Mouse (Mus musculus) forebrain, embryonic 12.5 days (tissue): ENCODE measurements around the gene Tead4. TPM values are rescaled to one million over a fixed set of nuclear protein-coding genes. Genes with fewer than 3 reads are reported as not detected.

Source experiments
- ATAC-seq: fragments of 200-750 bp; cut with Nextera tagmentation; 2 replicates; pipeline ENCODE4 v1.8.0; 2017; ENCODE audit warnings: moderate TSS enrichment; ENCODE audit not compliant: low FRiP score
- H3K27ac ChIP-seq: fragments of 300-500 bp; sonication (generic); 2 replicates; pipeline ENCODE4 v1.5.1; 2016; ENCODE audit warnings: mild to moderate bottlenecking
- H3K27me3 ChIP-seq: fragments of 300-500 bp; sonication (generic); 2 replicates; pipeline ENCODE4 v1.6.1; 2016; ENCODE audit warnings: mild to moderate bottlenecking
- H3K36me3 ChIP-seq: fragments of 300-500 bp; sonication (generic); replicated peaks from 2 replicates; pipeline ENCODE4 v1.6.1; 2016; ENCODE audit warnings: mild to moderate bottlenecking
- H3K4me1 ChIP-seq: fragments of 300-500 bp; sonication (generic); 2 replicates; pipeline ENCODE4 v1.6.1; 2016
- H3K4me2 ChIP-seq: fragments of 300-500 bp; sonication (generic); 2 replicates; pipeline ENCODE4 v1.6.1; 2016; ENCODE audit warnings: mild to moderate bottlenecking, moderate library complexity
- H3K4me3 ChIP-seq: fragments of 300-500 bp; sonication (generic); replicated peaks from 2 replicates; pipeline ENCODE4 v1.5.1; 2016; ENCODE audit warnings: mild to moderate bottlenecking
- H3K9ac ChIP-seq: fragments of 300-500 bp; sonication (generic); 2 replicates; pipeline ENCODE4 v1.6.1; 2016; ENCODE audit warnings: mild to moderate bottlenecking
- H3K9me3 ChIP-seq: fragments of 300-500 bp; sonication (generic); 2 replicates; pipeline ENCODE4 v1.6.1; 2016
- WGBS: fragments of 180-500 bp; shearing (Covaris S2); methylation state at CpG from one replicate; pipeline ENCODE4 v1.1.7; 2016; 5-methylcytosine and 5-hydroxymethylcytosine counted together
- polyA plus RNA-seq: library from polyadenylated mRNA; unstranded; fragments of >200 nt; fragmentation: Nextera tagmentation; extraction: Ambion mirVana; gene quantifications from 2 replicates; pipeline ENCODE4 v1.2.1, GENCODE M21; 2016

The Tead4 gene
- polyA plus RNA-seq, 1 experiment from 2014 or later = 0.88 TPM

DNA sequence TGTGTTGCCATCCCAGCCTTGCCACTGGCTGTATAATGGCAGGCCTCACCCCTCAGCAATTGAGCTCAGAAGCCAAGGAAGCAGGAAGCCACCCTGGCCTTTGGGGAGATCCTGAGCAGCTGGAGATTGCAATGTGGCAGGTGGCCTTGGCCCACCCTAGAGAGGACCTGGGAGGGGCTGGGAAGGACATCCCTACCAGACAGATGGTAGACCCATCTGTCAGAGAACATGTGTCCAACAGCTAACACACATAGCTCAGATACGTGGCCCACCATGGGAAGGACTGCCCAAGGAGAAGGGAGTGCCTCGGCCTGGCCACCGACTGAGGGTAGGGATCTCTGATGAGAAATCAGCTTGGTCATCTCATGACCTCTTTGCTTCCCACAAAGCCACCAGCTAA lies 41.4 kb downstream of the Tead4 start:
- ATAC-seq = no peak
- Histone ChIP-seq H3K27me3 (no peaks in the 10 kb centered on the region), H3K27ac (no peak overlapping the region), H3K9me3 (no peaks in the 10 kb centered on the region), H3K4me2 (no peak overlapping the region), H3K4me1 (no peaks in the 10 kb centered on the region), H3K36me3 (no peaks in the 10 kb centered on the region), H3K4me3 (no peak overlapping the region), H3K9ac (no peak overlapping the region)
- WGBS = 98% methylated on average over 3 of the region's 3 CpGs

DNA sequence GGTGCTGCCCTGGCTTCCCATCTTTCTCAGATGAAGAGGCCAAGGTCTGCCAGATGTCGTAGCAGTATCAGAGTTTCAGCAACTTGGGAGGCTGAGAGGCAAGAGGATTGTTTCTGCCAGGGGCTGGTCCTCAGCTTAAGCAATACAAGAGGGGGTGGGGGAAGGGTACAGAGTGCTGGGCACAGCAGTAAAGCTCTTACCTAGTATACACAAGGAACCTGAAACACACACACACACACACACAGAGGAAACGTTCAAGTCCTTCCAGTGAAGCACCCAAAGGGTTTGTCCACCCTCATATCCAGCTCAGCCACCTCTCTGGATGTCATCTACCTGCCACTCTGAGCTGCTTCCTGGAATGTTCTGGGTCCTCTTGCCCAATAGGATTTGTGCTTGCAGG lies 44.7 kb downstream of the Tead4 start:
- no peaks in the 10 kb centered on the region for H3K9me3 ChIP-seq

DNA sequence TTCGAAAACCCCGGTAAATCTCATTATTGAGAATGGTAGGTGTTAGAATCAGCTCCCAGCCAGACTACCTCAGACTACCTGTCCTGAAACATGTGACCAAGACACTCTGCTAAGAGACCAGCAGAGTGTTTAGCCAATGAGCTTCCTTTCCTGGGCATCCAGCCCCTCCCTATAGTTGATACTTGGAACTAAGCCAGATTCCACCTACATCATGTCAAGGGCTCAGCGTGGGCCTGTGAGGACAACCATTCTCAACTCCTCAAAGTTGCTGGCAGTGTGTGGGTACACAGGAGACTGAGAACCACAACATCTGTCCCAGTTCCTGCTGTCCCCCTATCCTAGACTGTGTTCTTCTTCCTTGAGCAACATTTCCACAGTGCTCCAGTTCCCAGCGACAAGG lies 45.3 kb downstream of the Tead4 start:
- 79% methylated on average over 4 of the region's 4 CpGs for WGBS
- no peak for ATAC-seq
- Histone ChIP-seq H3K9ac (no peak overlapping the region), H3K36me3 (no peaks in the 10 kb centered on the region), H3K4me3 (no peak overlapping the region), H3K9me3 (no peaks in the 10 kb centered on the region), H3K27ac (no peak overlapping the region), H3K4me1 (no peaks in the 10 kb centered on the region), H3K27me3 (no peaks in the 10 kb centered on the region), H3K4me2 (no peak overlapping the region)

More for the DNA sequence above, 44.7 kb downstream of the Tead4 start:
- ATAC-seq = no peak
- Histone ChIP-seq H3K4me1 (no peaks in the 10 kb centered on the region), H3K4me2 (no peak overlapping the region), H3K27ac (no peak overlapping the region), H3K9ac (no peak overlapping the region), H3K36me3 (no peaks in the 10 kb centered on the region), H3K27me3 (no peaks in the 10 kb centered on the region), H3K4me3 (no peak overlapping the region)
- 65% methylated on average over 2 of the region's 2 CpGs for WGBS

DNA sequence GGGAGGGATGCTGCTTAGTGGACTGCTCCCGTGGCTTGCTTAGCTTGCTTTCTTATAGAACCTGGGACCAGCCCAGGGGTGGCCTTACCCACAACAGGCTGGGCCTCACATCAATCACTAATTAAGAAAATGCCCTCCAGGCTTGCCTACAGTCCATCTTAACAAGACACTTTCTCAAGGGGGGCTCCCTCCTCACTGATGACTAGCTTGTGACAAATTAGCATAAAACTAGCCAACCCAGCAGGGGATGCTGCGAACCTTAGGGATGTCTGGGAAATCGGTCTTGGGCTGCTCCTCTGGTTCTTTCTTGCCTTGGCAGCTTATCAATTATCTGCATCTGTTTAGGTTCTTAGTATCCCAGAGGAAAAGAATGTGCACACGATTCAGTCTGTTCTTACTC lies 46.1 kb downstream of the Tead4 start:
- Histone ChIP-seq H3K9me3 (no peaks in the 10 kb centered on the region), H3K9ac (no peak overlapping the region), H3K27me3 (no peaks in the 10 kb centered on the region), H3K4me2 (no peak overlapping the region), H3K27ac (no peak overlapping the region), H3K4me3 (no peak overlapping the region), H3K36me3 (no peaks in the 10 kb centered on the region), H3K4me1 (no peaks in the 10 kb centered on the region)
- ATAC-seq = no peak
- 37% methylated on average over 4 of the region's 4 CpGs for WGBS

DNA sequence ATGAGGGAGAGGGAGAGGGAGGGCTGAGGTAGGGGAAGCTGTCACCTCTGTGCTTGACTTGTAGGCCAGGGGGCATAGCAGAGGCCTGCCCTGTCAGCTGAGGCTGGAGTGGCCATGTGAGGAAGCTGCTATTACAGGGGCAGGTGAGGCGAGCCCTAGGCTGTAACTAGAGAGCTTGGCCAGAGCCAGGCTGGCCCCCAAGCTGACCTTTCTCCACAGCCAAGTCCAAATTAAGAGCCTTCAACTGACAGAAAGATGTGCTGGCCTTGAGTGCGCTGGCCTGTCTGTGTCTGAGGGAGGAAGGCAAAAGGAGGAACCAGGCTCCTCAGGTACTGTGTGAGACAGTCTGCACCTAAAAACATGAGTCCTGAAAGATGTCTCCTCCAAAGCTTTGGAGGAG lies 47.5 kb downstream of the Tead4 start:
- H3K27me3 ChIP-seq = no peaks in the 10 kb centered on the region
- H3K36me3 ChIP-seq = no peaks in the 10 kb centered on the region
- no peak overlapping the region for H3K4me2 ChIP-seq
- WGBS = 93% methylated on average over 2 of the region's 2 CpGs
- no peaks in the 10 kb centered on the region for H3K4me1 ChIP-seq
- no peak overlapping the region for H3K4me3 ChIP-seq
- H3K9me3 ChIP-seq = no peaks in the 10 kb centered on the region
- no peak overlapping the region for H3K9ac ChIP-seq
- ATAC-seq = no peak
- H3K27ac ChIP-seq = no peak overlapping the region

DNA sequence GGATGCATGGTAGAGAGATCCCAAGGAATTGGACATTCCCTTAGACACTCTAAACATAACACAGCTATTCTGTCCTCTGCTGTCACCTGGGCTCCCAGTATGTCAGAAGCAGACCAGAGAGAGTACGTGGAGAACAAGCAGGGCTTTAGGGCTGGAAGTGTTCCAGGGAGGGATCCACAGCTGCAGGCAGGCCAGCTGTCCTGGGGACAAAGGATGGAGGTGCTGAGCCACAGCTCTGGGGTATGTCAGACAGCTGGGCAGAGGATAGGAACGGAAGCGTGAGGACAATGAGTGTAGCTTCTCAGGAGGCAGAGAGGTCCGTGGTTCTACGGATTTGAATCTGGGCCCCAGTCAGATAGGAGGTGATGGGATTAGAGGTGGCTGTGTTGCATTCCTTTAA lies 50.0 kb downstream of the Tead4 start:
- no peaks in the 10 kb centered on the region for H3K4me1 ChIP-seq
- no peaks in the 10 kb centered on the region for H3K27me3 ChIP-seq
- H3K36me3 ChIP-seq = no peaks in the 10 kb centered on the region
- no peak overlapping the region for H3K9ac ChIP-seq
- H3K27ac ChIP-seq = no peak overlapping the region
- WGBS = 84% methylated on average over 5 of the region's 5 CpGs
- H3K4me2 ChIP-seq = no peak overlapping the region
- no peak for ATAC-seq
- no peaks in the 10 kb centered on the region for H3K9me3 ChIP-seq
- H3K4me3 ChIP-seq = no peak overlapping the region

DNA sequence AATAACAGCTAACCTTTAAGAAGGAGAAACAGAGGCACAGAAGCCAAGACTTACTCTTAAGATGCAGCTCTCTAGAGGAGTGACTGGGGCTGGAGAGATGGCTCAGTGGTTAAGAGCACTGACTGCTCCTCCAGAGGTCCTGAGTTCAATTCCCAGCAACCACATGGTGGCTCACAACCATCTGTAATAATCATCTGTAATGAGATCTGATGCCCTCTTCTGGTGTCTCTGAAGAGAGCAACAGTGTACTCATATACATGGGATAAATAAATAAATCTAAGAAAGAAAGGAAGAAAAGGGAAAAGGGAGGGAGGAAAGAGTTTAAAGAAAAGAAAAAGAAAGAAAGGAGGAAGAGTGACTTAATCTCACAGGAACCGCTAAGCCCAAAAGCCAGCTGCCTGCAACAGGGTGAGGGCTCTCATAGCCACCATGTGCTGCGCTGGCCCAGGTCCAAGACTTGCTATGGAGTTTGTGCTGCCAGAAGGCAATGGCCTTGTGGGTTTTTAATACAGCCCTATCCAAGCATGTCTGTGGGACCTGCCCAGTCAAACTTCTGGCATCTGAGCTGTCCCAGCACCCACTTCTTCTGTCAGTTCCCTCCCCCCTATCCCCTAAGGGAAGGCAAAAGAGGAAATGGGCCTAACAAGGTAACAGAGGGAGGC lies 63.4 kb downstream of the Tead4 start:
- 86% methylated on average over 2 of the region's 2 CpGs for WGBS
- Histone ChIP-seq H3K36me3 (no peaks in the 10 kb centered on the region), H3K9ac (no peak overlapping the region), H3K9me3 (no peaks in the 10 kb centered on the region), H3K4me2 (no peak overlapping the region), H3K27me3 (no peaks in the 10 kb centered on the region), H3K4me1 (no peaks in the 10 kb centered on the region), H3K4me3 (no peak overlapping the region), H3K27ac (no peak overlapping the region)
- no peak for ATAC-seq

DNA sequence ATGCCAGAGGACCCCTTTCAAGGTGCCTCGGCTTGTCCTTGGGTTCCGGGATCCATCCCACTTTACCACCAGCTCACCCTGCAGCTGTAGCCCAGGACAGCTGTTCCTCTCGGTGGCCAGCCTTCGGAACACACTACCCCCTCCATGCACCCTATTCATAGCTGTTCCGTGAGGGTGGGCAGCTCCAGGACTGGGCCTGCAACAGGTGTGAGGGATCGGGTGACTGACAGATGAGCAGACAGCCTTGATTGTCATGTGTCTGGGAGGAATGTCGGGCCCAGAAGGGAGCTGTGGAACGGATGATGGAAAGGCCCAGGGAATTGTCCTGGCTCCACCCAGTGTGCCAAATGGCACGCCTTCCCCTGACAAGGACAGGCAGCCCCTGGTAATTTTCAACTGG lies 64.0 kb downstream of the Tead4 start:
- Histone ChIP-seq H3K9ac (no peak overlapping the region), H3K27me3 (no peaks in the 10 kb centered on the region), H3K4me3 (no peak overlapping the region), H3K36me3 (no peaks in the 10 kb centered on the region), H3K9me3 (no peaks in the 10 kb centered on the region), H3K4me1 (no peaks in the 10 kb centered on the region), H3K4me2 (no peak overlapping the region), H3K27ac (no peak overlapping the region)
- ATAC-seq = no peak
- 78% methylated on average over 9 of the region's 9 CpGs for WGBS

DNA sequence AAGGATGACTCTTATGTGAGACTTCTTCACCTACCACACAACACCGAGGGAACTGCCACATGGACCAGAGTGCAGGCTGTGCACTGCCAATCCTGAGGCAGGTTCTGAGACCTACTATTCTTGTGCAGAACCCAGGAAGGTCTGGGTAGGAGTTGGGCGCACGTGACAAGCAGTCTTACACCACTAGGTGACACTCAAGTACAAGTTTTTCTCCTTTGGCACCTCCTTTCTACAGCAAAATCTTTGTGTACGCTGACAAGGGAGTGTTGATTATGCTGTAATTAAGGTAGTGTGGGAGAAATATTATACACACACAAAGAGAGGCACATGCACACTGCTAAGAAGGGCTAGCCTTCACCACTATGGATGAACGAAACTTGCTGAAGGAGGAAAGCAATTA lies 66.4 kb downstream of the Tead4 start:
- H3K4me3 ChIP-seq = no peak overlapping the region
- no peak overlapping the region for H3K9ac ChIP-seq
- H3K27me3 ChIP-seq = no peaks in the 10 kb centered on the region
- 27% methylated on average over 5 of the region's 5 CpGs for WGBS
- H3K4me2 ChIP-seq = no peak overlapping the region
- no peaks in the 10 kb centered on the region for H3K4me1 ChIP-seq
- no peak overlapping the region for H3K27ac ChIP-seq
- H3K9me3 ChIP-seq = no peaks in the 10 kb centered on the region
- peak; percentile 55; the same call in 1 of the 2 replicates for ATAC-seq
- H3K36me3 ChIP-seq = no peaks in the 10 kb centered on the region

DNA sequence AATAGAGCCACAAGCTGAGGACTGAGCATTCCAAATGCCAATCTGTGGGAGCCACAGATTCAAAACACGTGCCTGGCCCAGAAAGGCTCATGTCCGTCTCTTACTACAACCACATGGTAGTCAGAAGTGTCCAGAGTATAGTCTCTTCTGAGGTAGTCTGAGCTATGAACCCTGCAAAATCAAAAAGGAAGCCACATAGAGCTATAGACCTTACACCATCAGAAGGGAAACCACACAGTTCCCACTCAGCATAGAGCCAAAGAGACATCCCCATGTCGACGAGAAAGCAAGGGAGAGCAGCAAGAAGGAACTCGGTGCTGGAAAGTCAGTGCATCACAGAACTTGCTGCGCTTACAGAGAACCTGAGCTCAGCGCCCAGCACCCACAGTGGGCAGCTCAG lies 68.4 kb downstream of the Tead4 start:
- no peaks in the 10 kb centered on the region for H3K27me3 ChIP-seq
- H3K4me1 ChIP-seq = no peaks in the 10 kb centered on the region
- no peak overlapping the region for H3K27ac ChIP-seq
- H3K4me2 ChIP-seq = no peak overlapping the region
- H3K4me3 ChIP-seq = no peak overlapping the region
- no peak overlapping the region for H3K9ac ChIP-seq
- H3K36me3 ChIP-seq = no peaks in the 10 kb centered on the region
- no peaks in the 10 kb centered on the region for H3K9me3 ChIP-seq
- no peak for ATAC-seq
- 77% methylated on average over 7 of the region's 7 CpGs for WGBS

DNA sequence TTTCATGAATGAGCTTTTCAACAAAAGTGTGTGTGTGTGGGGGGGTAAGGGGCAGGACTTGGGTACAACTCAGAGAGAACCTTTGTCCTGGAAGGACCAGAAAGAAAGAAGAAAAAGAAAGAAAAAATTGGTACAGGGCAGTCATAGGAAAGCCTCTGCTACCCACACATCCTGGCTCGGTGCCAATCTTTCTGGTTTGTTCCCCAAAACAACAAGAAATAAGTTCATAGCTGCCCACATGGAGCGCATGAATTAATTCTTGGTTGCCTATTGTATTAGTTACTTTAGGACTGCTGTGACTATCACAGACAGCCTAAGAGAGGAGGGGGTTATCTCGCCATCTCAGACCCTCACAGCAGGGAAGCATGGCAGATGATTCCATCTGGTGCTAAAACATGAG lies 68.9 kb downstream of the Tead4 start:
- ATAC-seq = no peak
- Histone ChIP-seq H3K36me3 (no peaks in the 10 kb centered on the region), H3K27me3 (no peaks in the 10 kb centered on the region), H3K9me3 (no peaks in the 10 kb centered on the region), H3K4me2 (no peak overlapping the region), H3K4me1 (no peaks in the 10 kb centered on the region), H3K4me3 (no peak overlapping the region), H3K27ac (no peak overlapping the region), H3K9ac (no peak overlapping the region)
- 62% methylated on average over 3 of the region's 3 CpGs for WGBS

DNA sequence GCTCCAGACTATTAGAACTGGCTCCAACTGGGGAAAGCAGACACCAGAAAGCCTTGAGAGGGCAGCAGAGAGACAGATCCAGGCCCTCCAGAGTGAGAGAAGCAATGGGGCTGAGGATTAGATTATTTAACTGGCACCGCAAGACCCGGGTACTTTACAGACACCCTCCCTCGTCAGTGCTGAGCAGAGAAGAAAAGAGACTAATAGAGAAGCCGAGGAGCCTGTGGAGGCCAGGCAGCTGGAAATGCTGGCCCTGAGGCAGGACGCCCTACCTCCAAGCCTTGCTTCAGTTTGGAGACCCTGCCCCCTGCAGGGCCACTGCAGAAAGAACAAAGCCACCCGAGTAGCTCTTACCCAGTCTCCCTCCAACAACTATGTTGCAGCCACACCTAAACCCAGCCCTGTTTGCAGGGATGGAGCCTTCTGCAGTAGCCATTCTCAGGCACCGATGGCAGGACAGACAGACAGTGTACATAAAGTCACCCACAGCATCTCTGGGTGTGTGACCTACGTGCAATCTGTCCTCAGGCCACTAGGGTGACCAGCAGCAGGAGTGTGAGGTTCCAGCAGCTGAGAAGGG lies 73.1 kb downstream of the Tead4 start:
- H3K36me3 ChIP-seq = no peaks in the 10 kb centered on the region
- no peak overlapping the region for H3K9ac ChIP-seq
- no peaks in the 10 kb centered on the region for H3K27me3 ChIP-seq
- no peak overlapping the region for H3K4me3 ChIP-seq
- H3K4me1 ChIP-seq = no peaks in the 10 kb centered on the region
- no peaks in the 10 kb centered on the region for H3K9me3 ChIP-seq
- WGBS = 15% methylated on average over 8 of the region's 8 CpGs
- peak; percentile 39 for ATAC-seq
- no peak overlapping the region for H3K4me2 ChIP-seq
- no peak overlapping the region for H3K27ac ChIP-seq

DNA sequence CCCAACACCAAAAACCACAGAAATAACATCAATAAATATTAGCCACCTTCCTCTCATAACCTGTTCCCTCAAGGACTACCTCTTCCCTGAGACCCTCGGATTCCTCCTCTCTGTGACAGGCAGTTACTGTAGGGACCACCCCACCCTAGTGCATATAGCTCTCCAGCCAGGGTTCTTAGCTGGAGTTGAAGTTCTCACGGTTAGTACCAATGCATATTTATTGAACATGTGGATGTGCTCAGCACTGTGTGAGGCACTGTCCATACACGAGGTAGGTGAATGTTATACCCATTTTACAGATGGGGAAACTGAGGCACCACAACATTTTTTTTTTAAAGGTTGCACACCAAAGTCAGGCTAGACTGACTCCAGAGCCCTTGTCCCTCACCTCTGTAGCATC lies 73.7 kb downstream of the Tead4 start:
- no peaks in the 10 kb centered on the region for H3K36me3 ChIP-seq
- no peak overlapping the region for H3K9ac ChIP-seq
- ATAC-seq = no peak
- H3K4me2 ChIP-seq = no peak overlapping the region
- no peak overlapping the region for H3K27ac ChIP-seq
- H3K4me3 ChIP-seq = no peak overlapping the region
- WGBS = 86% methylated on average over 3 of the region's 3 CpGs
- no peaks in the 10 kb centered on the region for H3K9me3 ChIP-seq
- H3K27me3 ChIP-seq = no peaks in the 10 kb centered on the region
- H3K4me1 ChIP-seq = no peaks in the 10 kb centered on the region
